Mouse (Mus musculus): Measurements from ENCODE around the gene Smagp. TPM values are rescaled to one million over a fixed set of nuclear protein-coding genes. Genes with fewer than 3 reads are reported as not detected.
"Not testable (repeated sequence)": the region's sequence is repeated elsewhere in the genome, so short reads cannot be mapped to it uniquely, and the experiment has no call there.

The Smagp gene
- polyA plus RNA-seq, 1 experiment, result not detected

- H3K4me1 ChIP-seq (ENCODE audit: control insufficient read depth, insufficient read depth, low read length), result peaks cover 21% of the 10 kb centered on the region
- no peak overlapping the region for H3K4me3 ChIP-seq (ENCODE audit: insufficient read depth, low read depth, low read length)
- H3K27ac ChIP-seq (ENCODE audit: insufficient read depth, low read depth, low read length), result no peak overlapping the region
- TF ChIP-seq POLR2A (IDR thresholded peaks at IDR 0.05; ENCODE audit: insufficient read depth, low read depth, low read length) (no peak), CTCF (IDR thresholded peaks at IDR 0.05; ENCODE audit: insufficient read depth, low read depth, low read length) (no peak)
- WGBS, result 77% methylated on average over 3 of the region's 3 CpGs
Measured at GRCm38 (mm10) chr15:100624435-100624834, 12.3 kb downstream of the Smagp start.

- no peak for TF ChIP-seq POLR2A (IDR thresholded peaks at IDR 0.05; ENCODE audit: insufficient read depth, low read depth, low read length)
- TF ChIP-seq CTCF (IDR thresholded peaks at IDR 0.05; ENCODE audit: insufficient read depth, low read depth, low read length), result no peak
- 93% methylated on average over 9 of the region's 9 CpGs for WGBS
- H3K4me1 ChIP-seq (ENCODE audit: control insufficient read depth, insufficient read depth, low read length), result peaks cover 21% of the 10 kb centered on the region
Measured at GRCm38 (mm10) chr15:100623754-100624153, 13.0 kb downstream of the Smagp start.

GRCm38 (mm10) chr15:100622164-100622563 lies 14.6 kb downstream of the Smagp start:
- peak overlapping the region; percentile 85 for H3K27ac ChIP-seq (ENCODE audit: insufficient read depth, low read depth, low read length)
- WGBS, result 46% methylated on average over 7 of the region's 7 CpGs
- TF ChIP-seq CTCF (IDR thresholded peaks at IDR 0.05; ENCODE audit: insufficient read depth, low read depth, low read length) (no peak), POLR2A (IDR thresholded peaks at IDR 0.05; ENCODE audit: insufficient read depth, low read depth, low read length) (no peak)

More at GRCm38 (mm10) chr15:100623754-100624153, 13.0 kb downstream of the Smagp start:
- no peak overlapping the region for H3K4me3 ChIP-seq (ENCODE audit: insufficient read depth, low read depth, low read length)
- no peak overlapping the region for H3K27ac ChIP-seq (ENCODE audit: insufficient read depth, low read depth, low read length)

GRCm38 (mm10) chr15:100621671-100622070 lies 15.1 kb downstream of the Smagp start:
- WGBS, result 54% methylated on average over 9 of the region's 9 CpGs
- Histone ChIP-seq H3K4me1 (ENCODE audit: control insufficient read depth, insufficient read depth, low read length) (peaks cover 12% of the 10 kb centered on the region), H3K27ac (ENCODE audit: insufficient read depth, low read depth, low read length) (peak overlapping the region; percentile 85)
- not testable (repeated sequence) for H3K4me3 ChIP-seq (ENCODE audit: insufficient read depth, low read depth, low read length)

More at GRCm38 (mm10) chr15:100622164-100622563, 14.6 kb downstream of the Smagp start:
- no peak overlapping the region for H3K4me3 ChIP-seq (ENCODE audit: insufficient read depth, low read depth, low read length)
- peaks cover 13% of the 10 kb centered on the region for H3K4me1 ChIP-seq (ENCODE audit: control insufficient read depth, insufficient read depth, low read length)

- peaks cover 22% of the 10 kb centered on the region for H3K4me1 ChIP-seq (ENCODE audit: control insufficient read depth, insufficient read depth, low read length)
Measured at GRCm38 (mm10) chr15:100619200-100619599, 17.5 kb downstream of the Smagp start.

GRCm38 (mm10) chr15:100616221-100616620 lies 20.5 kb downstream of the Smagp start:
- Histone ChIP-seq H3K27ac (ENCODE audit: insufficient read depth, low read depth, low read length) (peak overlapping the region; percentile 55), H3K4me3 (ENCODE audit: insufficient read depth, low read depth, low read length) (peak overlapping the region; percentile 83), H3K4me1 (ENCODE audit: control insufficient read depth, insufficient read depth, low read length) (peaks cover 15% of the 10 kb centered on the region)
- TF ChIP-seq POLR2A (IDR thresholded peaks at IDR 0.05; ENCODE audit: insufficient read depth, low read depth, low read length) (no peak), CTCF (IDR thresholded peaks at IDR 0.05; ENCODE audit: insufficient read depth, low read depth, low read length) (no peak)
- 0% methylated on average over 19 of the region's 19 CpGs for WGBS

More at GRCm38 (mm10) chr15:100619200-100619599, 17.5 kb downstream of the Smagp start:
- H3K4me3 ChIP-seq (ENCODE audit: insufficient read depth, low read depth, low read length), result no peak overlapping the region
- no peak overlapping the region for H3K27ac ChIP-seq (ENCODE audit: insufficient read depth, low read depth, low read length)
- TF ChIP-seq POLR2A (IDR thresholded peaks at IDR 0.05; ENCODE audit: insufficient read depth, low read depth, low read length), result no peak
- no peak for TF ChIP-seq CTCF (IDR thresholded peaks at IDR 0.05; ENCODE audit: insufficient read depth, low read depth, low read length)
- WGBS, result 85% methylated on average over 7 of the region's 7 CpGs

GRCm38 (mm10) chr15:100615825-100616220 lies 20.9 kb downstream of the Smagp start:
- peak overlapping the region; percentile 83 for H3K4me3 ChIP-seq (ENCODE audit: insufficient read depth, low read depth, low read length)
- 1% methylated on average over 43 of the region's 43 CpGs for WGBS
- H3K27ac ChIP-seq (ENCODE audit: insufficient read depth, low read depth, low read length), result peak overlapping the region; percentile 55
- H3K4me1 ChIP-seq (ENCODE audit: control insufficient read depth, insufficient read depth, low read length), result peaks cover 15% of the 10 kb centered on the region
- no peak for TF ChIP-seq CTCF (IDR thresholded peaks at IDR 0.05; ENCODE audit: insufficient read depth, low read depth, low read length)
- no peak; the same call in 1 of the 2 replicates for TF ChIP-seq POLR2A (IDR thresholded peaks at IDR 0.05; ENCODE audit: insufficient read depth, low read depth, low read length)

GRCm38 (mm10) chr15:100614996-100615824 lies 21.5 kb downstream of the Smagp start, which contains the start of gene Dazap2:
Dazap2 (plus strand) TSS chr15:100615349.
- Histone ChIP-seq H3K4me3 (ENCODE audit: insufficient read depth, low read depth, low read length) (peak within 1 kb of the TSS; percentile 83), H3K4me1 (ENCODE audit: control insufficient read depth, insufficient read depth, low read length) (peaks cover 15% of the 10 kb centered on the region), H3K27ac (ENCODE audit: insufficient read depth, low read depth, low read length) (peak within 1 kb of the TSS; percentile 73)
- TF ChIP-seq CTCF (IDR thresholded peaks at IDR 0.05; ENCODE audit: insufficient read depth, low read depth, low read length) (0 out of 2 replicates have a peak, but pooled peaks have one; percentile 16), POLR2A (IDR thresholded peaks at IDR 0.05; ENCODE audit: insufficient read depth, low read depth, low read length) (peak; percentile 73)
- WGBS, result 1% methylated on average over 99 of the region's 99 CpGs

GRCm38 (mm10) chr15:100614218-100614995 lies 22.3 kb downstream of the Smagp start:
- TF ChIP-seq POLR2A (IDR thresholded peaks at IDR 0.05; ENCODE audit: insufficient read depth, low read depth, low read length) (no peak), CTCF (IDR thresholded peaks at IDR 0.05; ENCODE audit: insufficient read depth, low read depth, low read length) (no peak)
- peak overlapping the region; percentile 73 for H3K27ac ChIP-seq (ENCODE audit: insufficient read depth, low read depth, low read length)

More at GRCm38 (mm10) chr15:100614218-100614995, 22.3 kb downstream of the Smagp start:
- 11% methylated on average over 43 of the region's 43 CpGs for WGBS
- H3K4me1 ChIP-seq (ENCODE audit: control insufficient read depth, insufficient read depth, low read length), result peaks cover 15% of the 10 kb centered on the region
- H3K4me3 ChIP-seq (ENCODE audit: insufficient read depth, low read depth, low read length), result peak overlapping the region; percentile 83

Data from olfactory bulb, adult 2 months (tissue).